Mouse (Mus musculus) liver, postnatal 0 days (tissue): ENCODE measurements around the gene Shroom4.

Experiments
- CTCF ChIP-seq: sonication (generic); IDR thresholded peaks from 2 replicates; pipeline ENCODE4 v1.5.1; 2016; ENCODE audit warnings: antibody characterized with exemption, low read depth
- EP300 ChIP-seq: IDR thresholded peaks from 2 replicates; pipeline ENCODE4 v1.6.1; 2016; ENCODE audit warnings: antibody characterized with exemption, low read depth, mild to moderate bottlenecking

DNA sequence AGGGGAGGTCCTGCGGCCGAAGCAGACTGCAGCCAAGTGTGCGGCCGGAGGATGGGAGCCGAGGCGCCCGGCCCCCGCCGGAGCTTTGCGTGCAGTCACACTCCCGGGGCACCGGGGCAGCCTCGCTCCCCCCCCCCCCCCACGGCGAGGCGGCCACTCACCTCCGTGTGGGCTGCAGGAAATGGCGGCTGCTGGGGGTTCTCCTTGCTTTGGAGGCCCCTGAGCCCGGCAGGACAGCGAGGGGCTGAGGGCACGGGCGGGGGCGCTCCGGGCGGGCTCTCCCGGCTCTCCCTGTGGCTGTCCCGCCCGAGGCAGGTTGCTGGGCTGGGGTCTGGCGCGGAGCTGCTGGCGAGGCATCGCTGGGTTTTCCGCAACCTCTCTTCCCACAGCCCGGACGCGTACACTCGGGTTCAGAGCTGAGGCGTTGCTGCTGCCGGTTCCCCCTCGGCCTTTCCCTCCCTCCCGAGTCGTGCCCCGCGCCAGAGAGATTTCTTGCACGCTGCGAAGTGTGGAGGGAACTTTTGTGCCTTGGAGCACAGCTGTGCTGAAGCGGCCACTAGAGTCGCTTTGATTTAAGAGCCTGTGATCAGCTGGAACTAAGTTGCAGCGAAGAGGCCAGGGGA lies 855 bp downstream of the Shroom4 start:
- TF ChIP-seq CTCF (no peak), EP300 (no peak)
